Mouse (Mus musculus): ENCODE measurements around the gene Polr2c.

GRCm38 (mm10) chr8:94922602-94923001 is 65.4 kb downstream of the Polr2c start:
- no peak for TF ChIP-seq CTCF (IDR thresholded peaks at IDR 0.05; ENCODE audit: borderline replicate concordance, insufficient read depth, low read depth, low read length)
- TF ChIP-seq POLR2A (IDR thresholded peaks at IDR 0.05; ENCODE audit: borderline replicate concordance, insufficient read depth, low read length), result no peak
